Mouse (Mus musculus) stomach, postnatal 0 days (tissue): ENCODE data around the gene Cacnb4. TPM values are rescaled to one million over a fixed set of nuclear protein-coding genes. Genes with fewer than 3 reads are reported as not detected.

Experiments used
- ATAC-seq: fragments of 200-750 bp; cut with Nextera tagmentation; 2 replicates; pipeline ENCODE4 v1.8.0; 2017; ENCODE audit not compliant: low FRiP score, low TSS enrichment
- DNase-seq: peaks from one replicate; pipeline ENCODE4 v3.0.0-alpha.2; 2016; ENCODE audit warnings: low spot score
- H3K27ac ChIP-seq: fragments of 300-500 bp; sonication (generic); replicated peaks from 2 replicates; pipeline ENCODE4 v1.5.1; 2014; ENCODE audit warnings: mild to moderate bottlenecking, control low read depth
- H3K27me3 ChIP-seq: fragments of 300-500 bp; sonication (generic); 2 replicates; pipeline ENCODE4 v1.6.1; 2014; ENCODE audit warnings: low read length; ENCODE audit not compliant: control insufficient read depth, insufficient read depth
- H3K36me3 ChIP-seq: fragments of 300-500 bp; sonication (generic); 2 replicates; pipeline ENCODE4 v1.6.1; 2014; ENCODE audit warnings: low read length, mixed read lengths; ENCODE audit not compliant: control insufficient read depth, insufficient read depth
- H3K4me1 ChIP-seq: fragments of 300-500 bp; sonication (generic); replicated peaks from 2 replicates; pipeline ENCODE4 v1.6.1; 2014; ENCODE audit warnings: antibody characterized with exemption; ENCODE audit not compliant: control insufficient read depth, insufficient read depth
- H3K4me2 ChIP-seq: fragments of 300-500 bp; sonication (generic); replicated peaks from 2 replicates; pipeline ENCODE4 v1.6.1; 2014; ENCODE audit warnings: low read depth, mild to moderate bottlenecking, control low read depth, moderate library complexity
- H3K4me3 ChIP-seq: fragments of 300-500 bp; sonication (generic); 2 replicates; pipeline ENCODE4 v1.5.1; 2014; ENCODE audit warnings: low read depth, low read length, control low read depth
- H3K9ac ChIP-seq: fragments of 300-500 bp; sonication (generic); 2 replicates; pipeline ENCODE4 v1.6.1; 2014; ENCODE audit warnings: mild to moderate bottlenecking, low read length, control low read depth, mixed read lengths
- H3K9me3 ChIP-seq: fragments of 300-500 bp; sonication (generic); 2 replicates; pipeline ENCODE4 v1.6.1; 2016; ENCODE audit warnings: low read length; ENCODE audit not compliant: control insufficient read depth
- CTCF ChIP-seq: IDR thresholded peaks from 2 replicates; pipeline ENCODE4 v1.5.1; 2016; ENCODE audit warnings: antibody characterized with exemption, low read depth, mild to moderate bottlenecking, moderate library complexity
- EP300 ChIP-seq: optimal IDR thresholded peaks from 2 replicates; pipeline ENCODE3; 2016; ENCODE audit warnings: antibody characterized with exemption
- WGBS: fragments of 180-500 bp; shearing (Covaris S2); extraction: QIAGEN DNeasy Blood & Tissue Kit; methylation state at CpG from one replicate; pipeline ENCODE4 v1.1.7; 2014; 5-methylcytosine and 5-hydroxymethylcytosine counted together
- polyA plus RNA-seq: library from polyadenylated mRNA; unstranded; fragments of >200 nt; fragmentation: Nextera tagmentation; extraction: Ambion mirVana; gene quantifications from 2 replicates; pipeline ENCODE4 v1.2.1, GENCODE M21; 2015

The Cacnb4 gene
- polyA plus RNA-seq, 1 experiment from 2014 or later = 0.93 TPM

DNA sequence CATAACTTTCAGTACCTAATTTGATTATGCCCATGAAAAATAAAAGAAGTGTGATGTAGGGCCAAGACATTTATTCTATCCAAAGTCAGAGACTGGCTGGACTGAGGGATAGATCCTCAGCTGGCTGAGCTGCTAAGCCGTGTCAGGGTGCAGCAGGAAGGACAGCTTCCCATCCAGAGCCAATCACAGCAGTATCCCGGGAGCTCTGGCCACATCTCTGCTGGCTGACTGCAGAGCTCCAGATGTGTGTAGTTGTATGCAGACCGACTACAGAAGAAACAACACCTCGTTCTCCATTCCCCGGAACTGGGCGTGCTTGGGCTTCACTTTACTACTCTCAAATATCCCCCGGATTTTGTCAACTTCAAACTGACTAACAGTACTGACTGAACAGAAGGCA lies 243.3 kb downstream of the Cacnb4 start:
- H3K27ac ChIP-seq = no peak overlapping the region
- no peak for ATAC-seq
- no peaks in the 10 kb centered on the region for H3K36me3 ChIP-seq
- H3K27me3 ChIP-seq = no peaks in the 10 kb centered on the region
- no peak for DNase-seq
- H3K9ac ChIP-seq = no peak overlapping the region
- 42% methylated on average over 7 of the region's 7 CpGs for WGBS
- no peaks in the 10 kb centered on the region for H3K4me1 ChIP-seq
- no peak for TF ChIP-seq EP300
- no peak for TF ChIP-seq CTCF
- H3K9me3 ChIP-seq = no peaks in the 10 kb centered on the region
- H3K4me3 ChIP-seq = no peak overlapping the region
- no peak overlapping the region for H3K4me2 ChIP-seq

GRCm38 (mm10) chr2:52427383-52427782 lies 249.2 kb downstream of the Cacnb4 start:
- H3K9ac ChIP-seq = no peak overlapping the region
- no peak for ATAC-seq
- TF ChIP-seq EP300 (no peak), CTCF (no peak)
- H3K36me3 ChIP-seq = no peaks in the 10 kb centered on the region
- H3K4me2 ChIP-seq = no peak overlapping the region
- WGBS = 77% methylated on average over 3 of the region's 3 CpGs
- H3K4me1 ChIP-seq = no peaks in the 10 kb centered on the region
- no peaks in the 10 kb centered on the region for H3K9me3 ChIP-seq
- no peaks in the 10 kb centered on the region for H3K27me3 ChIP-seq
- no peak for DNase-seq
- H3K4me3 ChIP-seq = no peak overlapping the region
- no peak overlapping the region for H3K27ac ChIP-seq

GRCm38 (mm10) chr2:52426041-52426440 lies 250.6 kb downstream of the Cacnb4 start:
- no peak for DNase-seq
- Histone ChIP-seq H3K4me3 (no peak overlapping the region), H3K9me3 (no peaks in the 10 kb centered on the region), H3K27me3 (no peaks in the 10 kb centered on the region), H3K9ac (no peak overlapping the region), H3K36me3 (no peaks in the 10 kb centered on the region), H3K4me1 (0 out of 2 replicates have a peak, but pooled peaks cover 2% of the 10 kb centered on the region), H3K27ac (no peak overlapping the region), H3K4me2 (no peak overlapping the region)
- 69% methylated on average over 3 of the region's 3 CpGs for WGBS
- TF ChIP-seq EP300 = no peak
- TF ChIP-seq CTCF = no peak
- ATAC-seq = no peak

DNA sequence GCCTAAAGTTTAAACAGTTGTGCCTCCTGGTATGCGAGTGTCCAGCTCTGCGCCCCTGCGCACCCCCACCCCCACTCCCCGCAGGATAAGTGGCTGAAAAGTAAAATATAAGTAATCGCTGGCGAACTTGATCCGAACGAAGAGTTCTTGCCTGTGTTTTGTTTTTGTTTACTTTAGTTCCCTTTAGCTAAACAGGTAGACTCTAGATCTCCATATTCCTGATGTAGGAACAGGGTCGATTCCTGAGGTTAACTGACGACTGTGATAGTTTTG lies 251.2 kb downstream of the Cacnb4 start:
- DNase-seq (no peak), ATAC-seq (no peak)
- peak overlapping the region; percentile 98 for H3K4me3 ChIP-seq
- H3K27me3 ChIP-seq = no peaks in the 10 kb centered on the region
- H3K4me1 ChIP-seq = 0 out of 2 replicates have a peak, but pooled peaks cover 2% of the 10 kb centered on the region
- peak overlapping the region; percentile 88 for H3K4me2 ChIP-seq
- WGBS = 11% methylated on average over 10 of the region's 10 CpGs
- peak overlapping the region; percentile 66 for H3K9ac ChIP-seq
- TF ChIP-seq CTCF = no peak
- no peak for TF ChIP-seq EP300
- no peaks in the 10 kb centered on the region for H3K9me3 ChIP-seq
- H3K27ac ChIP-seq = peak overlapping the region; percentile 14; the same call in 1 of the 2 replicates
- H3K36me3 ChIP-seq = no peaks in the 10 kb centered on the region

DNA sequence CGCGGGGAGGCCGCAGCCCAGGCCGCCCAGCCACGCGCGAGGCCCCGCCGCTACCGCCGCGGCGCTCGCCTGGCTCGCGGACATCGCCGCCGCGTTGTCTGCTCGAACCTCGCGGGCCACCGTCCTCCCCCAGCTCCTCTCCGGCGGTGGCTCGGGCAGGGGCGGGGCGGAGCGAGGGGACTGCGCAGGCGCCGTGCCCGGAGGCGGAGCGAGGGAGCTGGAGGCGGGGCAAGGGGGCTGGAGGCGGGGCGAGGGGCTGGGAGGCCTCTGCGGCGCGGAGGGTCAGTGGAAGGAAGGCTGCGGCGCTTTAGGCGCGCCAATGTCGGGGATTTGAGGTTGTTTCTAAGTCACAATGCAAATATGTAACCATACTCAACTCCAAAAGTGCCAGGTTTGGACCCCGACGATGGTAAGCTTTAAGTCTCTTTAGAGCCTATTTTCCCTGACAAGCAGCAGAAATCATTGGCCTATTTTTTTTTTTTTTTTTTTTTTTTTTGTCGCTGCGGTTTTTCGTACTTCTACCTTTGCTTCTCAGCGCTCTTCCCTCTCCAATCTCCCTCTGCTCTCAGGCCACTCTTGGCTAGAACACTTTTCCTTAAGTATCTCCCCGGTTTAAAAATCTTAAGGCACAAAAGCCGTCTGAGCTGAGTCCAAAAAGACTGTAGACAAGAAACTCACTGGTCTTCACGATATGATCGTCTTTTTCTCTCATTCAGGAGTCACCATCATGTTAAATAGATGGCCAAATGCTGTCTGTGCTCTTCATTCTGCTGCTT lies 251.7 kb downstream of the Cacnb4 start, which contains the start of gene Arl5a:
TSS of gene Arl5a (minus strand) at position 155 of the 776 bp plus-strand sequence.
- ATAC-seq = peak; percentile 97
- Histone ChIP-seq H3K9ac (peak within 1 kb of the TSS; percentile 93), H3K4me2 (peak within 1 kb of the TSS; percentile 88), H3K36me3 (no peaks in the 10 kb centered on the region), H3K27ac (peak within 1 kb of the TSS; percentile 88), H3K4me1 (0 out of 2 replicates have a peak, but pooled peaks cover 2% of the 10 kb centered on the region), H3K4me3 (peak within 1 kb of the TSS; percentile 98), H3K9me3 (no peaks in the 10 kb centered on the region), H3K27me3 (no peaks in the 10 kb centered on the region)
- peak; percentile 97 for DNase-seq
- under 1% methylated on average over 39 of the region's 57 CpGs for WGBS
- no peak for TF ChIP-seq EP300
- no peak for TF ChIP-seq CTCF

GRCm38 (mm10) chr2:52424248-52424728 lies 252.3 kb downstream of the Cacnb4 start:
- TF ChIP-seq EP300 (no peak), CTCF (no peak)
- DNase-seq = peak; percentile 57
- peak overlapping the region; percentile 98 for H3K4me3 ChIP-seq
- ATAC-seq = peak; percentile 41
- peak overlapping the region; percentile 88 for H3K27ac ChIP-seq
- H3K27me3 ChIP-seq = no peaks in the 10 kb centered on the region
- peak overlapping the region; percentile 93 for H3K9ac ChIP-seq
- 0 out of 2 replicates have a peak, but pooled peaks cover 2% of the 10 kb centered on the region for H3K4me1 ChIP-seq
- under 1% methylated on average over 26 of the region's 42 CpGs for WGBS
- H3K4me2 ChIP-seq = peak overlapping the region; percentile 66
- H3K9me3 ChIP-seq = no peaks in the 10 kb centered on the region
- H3K36me3 ChIP-seq = no peaks in the 10 kb centered on the region
